Mouse (Mus musculus) liver, adult 2 months (tissue): ENCODE results near the gene Macf1. TPM values are rescaled to one million over a fixed set of nuclear protein-coding genes. Genes with fewer than 3 reads are reported as not detected.

Experiments
- DNase-seq: peaks from one replicate; pipeline ENCODE4 v3.0.0-alpha.2; 2011; ENCODE audit warnings: low read depth, low spot score; ENCODE audit errors: extremely low read depth
- H3K27ac ChIP-seq: fragments of 200-500 bp; replicated peaks from 2 replicates; pipeline ENCODE4 v1.5.1; 2012; ENCODE audit warnings: low read depth, mild to moderate bottlenecking, control low read depth, inconsistent platforms, low read length; ENCODE audit not compliant: insufficient read depth
- H3K27me3 ChIP-seq: fragments of 200-500 bp; 2 replicates; pipeline ENCODE4 v1.6.1; 2012; ENCODE audit warnings: mild to moderate bottlenecking, moderate library complexity, low read length, inconsistent platforms; ENCODE audit not compliant: control insufficient read depth, insufficient read depth
- H3K36me3 ChIP-seq: fragments of 200-500 bp; 2 replicates; pipeline ENCODE4 v1.6.1; 2012; ENCODE audit warnings: low read length, inconsistent platforms; ENCODE audit not compliant: control insufficient read depth, insufficient read depth
- H3K4me1 ChIP-seq: fragments of 200-500 bp; 2 replicates; pipeline ENCODE4 v1.6.1; 2011; ENCODE audit warnings: low read length; ENCODE audit not compliant: control insufficient read depth, insufficient read depth
- H3K4me3 ChIP-seq: fragments of 200-500 bp; 2 replicates; pipeline ENCODE4 v1.5.1; 2011; ENCODE audit warnings: low read depth, mild to moderate bottlenecking, control low read depth, low read length, moderate library complexity; ENCODE audit not compliant: insufficient read depth
- H3K79me2 ChIP-seq: fragments of 200-500 bp; 2 replicates; pipeline ENCODE4 v1.6.1; 2012; ENCODE audit warnings: inconsistent platforms, mild to moderate bottlenecking, low read length, moderate library complexity; ENCODE audit not compliant: control insufficient read depth, insufficient read depth
- H3K9ac ChIP-seq: fragments of 200-500 bp; 2 replicates; pipeline ENCODE4 v1.6.1; 2012; ENCODE audit warnings: low read depth, mild to moderate bottlenecking, control low read depth, inconsistent platforms, low read length
- CTCF ChIP-seq: fragments of 200-500 bp; IDR thresholded peaks from 2 replicates; pipeline ENCODE4 v1.5.1; 2011; ENCODE audit warnings: low read depth, low read length, control low read depth
- POLR2A ChIP-seq: fragments of 200-500 bp; IDR thresholded peaks from 2 replicates; pipeline ENCODE4 v1.6.1; 2011; ENCODE audit warnings: low read length, control low read depth; ENCODE audit not compliant: insufficient read depth; ENCODE audit errors: extremely low read depth
- WGBS: fragments of 180-500 bp; shearing (Covaris S2); methylation state at CpG from one replicate; pipeline ENCODE4 v1.1.7; 2018; 5-methylcytosine and 5-hydroxymethylcytosine counted together
- polyA plus RNA-seq: library from polyadenylated mRNA; depleted of rRNA; stranded (reverse); fragments of >200 nt; gene quantifications from 2 replicates; pipeline ENCODE4 v1.2.3, GENCODE M21; 2012
- total RNA-seq: library from RNA; depleted of rRNA; stranded (reverse); fragments of >200 nt; gene quantifications from 2 replicates; pipeline ENCODE4 v1.2.3, GENCODE M21; 2014

Macf1 gene
- total and polyA plus RNA-seq, 2 experiments = 16.6 to 70.7 TPM

DNA sequence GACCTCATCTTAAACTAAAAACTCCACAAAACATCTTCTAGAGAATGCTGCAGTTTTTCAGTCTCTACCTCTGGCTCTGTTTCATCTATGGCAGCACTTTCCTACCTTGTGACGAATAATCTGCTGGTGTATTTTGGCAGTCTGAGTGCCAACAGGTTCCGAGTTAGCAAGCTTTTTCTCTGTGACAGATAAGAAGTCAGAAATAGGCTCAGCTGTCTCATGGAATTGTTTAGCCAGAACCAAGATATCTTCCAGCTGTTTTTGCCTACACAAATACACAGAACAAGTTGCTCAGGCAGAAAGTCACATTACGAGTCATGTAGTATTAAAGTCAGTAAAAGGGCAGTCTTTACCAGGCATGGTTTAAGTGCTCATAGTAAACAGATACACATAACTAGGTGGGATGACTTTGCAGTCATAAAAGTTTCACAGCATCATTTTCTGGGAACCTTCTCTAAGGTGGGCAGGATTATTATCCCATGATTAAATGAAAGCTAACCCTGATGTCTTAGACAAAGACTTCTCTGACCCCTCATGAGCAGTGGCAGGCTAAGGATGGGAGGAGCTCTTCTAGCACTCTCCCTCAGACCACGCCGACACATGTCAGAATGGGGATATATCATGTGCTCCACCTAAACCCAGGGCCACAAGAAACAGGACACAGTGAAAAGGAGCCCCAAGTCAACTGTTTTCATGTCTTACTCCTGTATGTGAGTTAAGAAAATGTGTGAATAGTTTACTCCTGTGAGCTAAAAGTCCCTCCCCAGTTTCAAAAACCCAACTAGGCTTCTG is 286.3 kb downstream of the Macf1 start:
- Histone ChIP-seq H3K4me3 (no peak overlapping the region), H3K9ac (no peak overlapping the region), H3K79me2 (no peaks in the 10 kb centered on the region; the same call in 1 of the 2 replicates), H3K4me1 (no peaks in the 10 kb centered on the region), H3K27ac (no peak overlapping the region), H3K27me3 (no peaks in the 10 kb centered on the region), H3K36me3 (peaks cover 57% of the 10 kb centered on the region)
- DNase-seq = no peak
- TF ChIP-seq CTCF (no peak), POLR2A (no peak)
- 88% methylated on average over 5 of the region's 5 CpGs for WGBS

DNA sequence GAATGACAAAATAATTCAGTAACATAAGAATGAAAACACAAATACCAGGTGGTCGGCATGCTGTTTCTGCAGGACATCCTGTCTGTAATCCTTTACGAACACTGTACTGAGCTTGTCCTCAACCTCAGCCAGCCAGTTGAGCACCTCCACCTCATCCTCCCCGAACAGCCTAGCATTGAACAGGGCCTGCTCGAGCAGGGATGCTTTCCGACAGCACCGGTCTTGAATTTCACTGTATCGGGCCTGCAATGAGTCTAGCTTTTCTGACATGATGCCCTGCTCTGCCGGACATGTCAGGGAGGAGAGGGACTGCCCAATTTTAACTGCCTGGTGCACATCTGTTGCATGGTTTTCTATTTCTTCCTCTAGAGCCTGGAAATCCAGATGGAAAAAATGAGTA is 287.1 kb downstream of the Macf1 start:
- Histone ChIP-seq H3K4me1 (no peaks in the 10 kb centered on the region), H3K79me2 (no peaks in the 10 kb centered on the region; the same call in 1 of the 2 replicates), H3K4me3 (no peak overlapping the region), H3K9ac (no peak overlapping the region), H3K27ac (no peak overlapping the region), H3K36me3 (peaks cover 58% of the 10 kb centered on the region), H3K27me3 (no peaks in the 10 kb centered on the region)
- no peak for DNase-seq
- no peak for TF ChIP-seq CTCF
- no peak for TF ChIP-seq POLR2A
- 95% methylated on average over 8 of the region's 8 CpGs for WGBS

DNA sequence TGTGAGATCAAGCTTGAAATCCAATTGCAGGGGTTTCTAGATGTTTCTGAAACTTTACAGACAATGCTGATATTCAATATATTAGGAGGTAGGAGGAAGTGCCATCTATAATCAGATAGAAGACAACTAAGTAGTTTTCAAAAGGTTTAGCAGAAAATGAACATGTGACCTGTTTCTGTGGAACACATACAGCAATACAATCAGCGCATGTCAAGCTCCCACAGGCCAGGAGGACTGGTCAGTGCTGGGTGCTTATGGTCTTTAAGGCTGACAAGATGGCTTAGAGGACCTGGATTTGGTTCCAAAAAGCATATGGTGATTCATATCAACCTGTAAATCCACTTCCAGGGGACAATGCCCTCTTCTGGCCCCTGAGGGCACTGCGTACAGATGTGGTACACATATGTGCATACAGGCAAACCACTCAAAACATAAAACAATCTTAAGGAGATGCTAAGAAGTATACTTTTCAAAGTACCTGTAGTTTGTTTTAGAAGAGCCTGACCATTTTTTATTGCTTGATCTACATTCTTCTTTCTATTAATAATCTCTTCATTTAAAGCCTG is 288.6 kb downstream of the Macf1 start:
- H3K36me3 ChIP-seq = peaks cover 54% of the 10 kb centered on the region
- no peaks in the 10 kb centered on the region for H3K4me1 ChIP-seq
- H3K27ac ChIP-seq = no peak overlapping the region
- no peak overlapping the region for H3K9ac ChIP-seq
- H3K79me2 ChIP-seq = no peaks in the 10 kb centered on the region
- H3K4me3 ChIP-seq = no peak overlapping the region
- 99% methylated on average over 2 of the region's 2 CpGs for WGBS
- TF ChIP-seq CTCF = peak; percentile 9; the same call in 1 of the 2 replicates
- TF ChIP-seq POLR2A = no peak
- DNase-seq = no peak
- H3K27me3 ChIP-seq = no peaks in the 10 kb centered on the region

DNA sequence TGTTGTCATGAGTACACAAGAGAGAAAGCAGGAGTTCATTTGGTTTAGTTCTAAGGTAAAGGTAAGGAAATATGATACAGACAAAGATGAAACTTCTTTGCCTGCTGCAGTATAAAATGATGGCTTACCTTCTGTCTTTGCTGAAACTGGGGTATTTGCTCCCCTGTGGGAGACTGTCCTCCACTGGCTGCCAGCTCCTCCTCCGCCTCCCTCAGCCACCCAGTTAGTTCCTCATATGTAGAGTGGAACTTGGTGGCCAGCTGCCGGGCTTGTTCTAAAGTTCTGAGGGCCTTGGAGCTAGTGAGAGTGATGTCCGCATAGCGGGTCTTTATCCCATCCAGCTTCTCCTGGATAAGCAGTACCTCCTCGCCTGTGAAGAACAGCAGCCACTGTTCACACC is 289.3 kb downstream of the Macf1 start:
- Histone ChIP-seq H3K9ac (no peak overlapping the region), H3K27ac (no peak overlapping the region), H3K79me2 (no peaks in the 10 kb centered on the region), H3K27me3 (no peaks in the 10 kb centered on the region), H3K4me1 (no peaks in the 10 kb centered on the region), H3K36me3 (peaks cover 57% of the 10 kb centered on the region), H3K4me3 (no peak overlapping the region)
- TF ChIP-seq CTCF (no peak), POLR2A (no peak)
- no peak for DNase-seq
- 96% methylated on average over 5 of the region's 5 CpGs for WGBS

DNA sequence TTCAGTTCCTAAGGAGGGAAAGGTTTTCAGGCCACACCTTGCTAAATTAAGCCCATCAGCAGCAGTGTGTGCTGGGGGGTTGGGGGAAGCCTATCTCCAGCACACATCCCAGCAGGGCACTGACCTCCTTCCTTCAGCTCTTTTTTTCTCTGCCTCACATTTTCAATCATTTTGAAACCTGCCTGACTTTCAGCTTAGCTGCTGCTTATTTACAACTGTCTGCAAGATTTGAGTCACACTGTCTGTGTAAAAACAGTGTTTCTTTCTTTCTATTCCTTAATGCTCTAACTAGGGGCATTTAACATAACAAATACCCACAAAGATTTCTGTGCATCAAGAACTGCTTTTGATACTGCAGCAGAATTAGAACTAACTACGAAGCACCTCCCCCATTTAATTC is 289.9 kb downstream of the Macf1 start:
- H3K4me1 ChIP-seq = no peaks in the 10 kb centered on the region
- H3K36me3 ChIP-seq = peaks cover 58% of the 10 kb centered on the region
- no peak for DNase-seq
- no peaks in the 10 kb centered on the region for H3K79me2 ChIP-seq
- no peak overlapping the region for H3K4me3 ChIP-seq
- no peak overlapping the region for H3K27ac ChIP-seq
- 97% methylated on average over 1 of the region's 1 CpGs for WGBS
- TF ChIP-seq POLR2A = no peak
- no peak for TF ChIP-seq CTCF
- no peak overlapping the region for H3K9ac ChIP-seq
- H3K27me3 ChIP-seq = no peaks in the 10 kb centered on the region

DNA sequence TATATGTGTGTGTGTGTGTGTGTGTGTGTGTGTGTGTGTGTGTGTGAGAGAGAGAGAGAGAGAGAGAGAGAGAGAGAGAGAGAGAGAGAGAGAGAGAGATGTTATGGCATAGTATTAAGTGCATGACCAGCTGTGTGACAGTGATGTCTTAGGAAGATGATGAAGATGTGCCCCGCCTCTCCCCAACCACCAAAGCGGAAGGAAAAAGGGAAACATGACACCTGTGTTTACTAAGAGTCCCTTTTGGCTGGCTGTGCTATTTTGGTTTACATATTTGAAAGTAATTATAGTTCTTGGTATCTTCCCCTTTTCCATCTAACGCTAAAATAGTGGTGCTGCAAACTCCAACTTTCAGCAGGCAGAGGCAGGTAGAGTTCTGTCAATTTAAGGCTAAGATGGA is 291.2 kb downstream of the Macf1 start:
- no peak for DNase-seq
- H3K9ac ChIP-seq = no peak overlapping the region
- TF ChIP-seq POLR2A (no peak), CTCF (no peak)
- H3K4me3 ChIP-seq = no peak overlapping the region
- H3K27ac ChIP-seq = no peak overlapping the region
- WGBS = 100% methylated on average over 3 of the region's 3 CpGs
- H3K27me3 ChIP-seq = no peaks in the 10 kb centered on the region
- no peaks in the 10 kb centered on the region for H3K4me1 ChIP-seq
- peaks cover 60% of the 10 kb centered on the region for H3K36me3 ChIP-seq
- no peaks in the 10 kb centered on the region for H3K79me2 ChIP-seq
